Mouse (Mus musculus) G1E (cell line): ENCODE measurements at regions not wholly inside any gene's neighbourhood (a gene's known extent, or its start where the extent isn't known, plus 50 kb on each side); places are given as distances from the start of the nearest gene placed in this dataset.

ENCODE experiments used
- CTCF ChIP-seq: IDR thresholded peaks from 2 replicates; pipeline ENCODE4 v1.5.1; 2012; ENCODE audit warnings: low read depth, low read length, inconsistent platforms, mixed read lengths
- GATA1 ChIP-seq: IDR thresholded peaks from 2 replicates; pipeline ENCODE4 v1.6.1; 2012; ENCODE audit warnings: borderline replicate concordance, low read length, inconsistent platforms, mixed read lengths
- GATA2 ChIP-seq: IDR thresholded peaks from 2 replicates; pipeline ENCODE4 v1.6.1; 2012; ENCODE audit warnings: low read depth, low read length, inconsistent platforms, borderline replicate concordance

DNA sequence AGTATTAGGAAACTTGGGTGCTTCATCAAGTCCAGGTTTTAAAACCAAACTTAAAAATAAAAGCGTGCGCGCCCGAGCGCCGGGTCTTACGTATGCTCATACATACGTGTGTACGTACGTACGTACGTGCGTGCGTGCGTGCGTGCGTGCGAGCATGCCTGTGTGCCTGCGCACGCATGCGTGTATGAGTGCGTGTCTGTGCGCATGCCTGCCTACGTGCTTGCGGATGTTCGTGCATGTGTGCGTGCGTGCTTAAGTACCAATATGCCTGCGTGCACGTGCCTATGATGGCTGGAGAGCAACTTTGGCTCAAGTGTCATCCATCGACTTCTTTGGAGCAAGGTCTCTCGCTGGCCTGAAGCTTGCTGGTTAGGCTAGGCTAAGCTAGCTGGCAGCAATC lies 68.5 kb upstream of the Cdyl2 start:
- no peak for TF ChIP-seq GATA1
- no peak for TF ChIP-seq CTCF
- no peak for TF ChIP-seq GATA2
